Mouse (Mus musculus) layer of hippocampus, adult 8-10 months (tissue): ENCODE data around the gene Iba57. TPM values are rescaled to one million over a fixed set of nuclear protein-coding genes. Genes with fewer than 3 reads are reported as not detected.

ENCODE experiments used
- DNase-seq, 2 experiments: peaks; one replicate each; pipeline ENCODE4 v3.0.0; 2022; ENCODE audit warnings: low spot score in 2 of 2
- total RNA-seq, 4 experiments: library from RNA; stranded (reverse); gene quantifications; 2 replicates each; pipeline ENCODE4 v1.2.4; 2022

The Iba57 gene
- total RNA-seq, 4 experiments from 2014 or later = 5.9 to 10.2 (median 7.3) TPM

- no peak for DNase-seq
Observed at GRCm38 (mm10) chr11:59135051-59135820, 28.3 kb downstream of the Iba57 start.

GRCm38 (mm10) chr11:59134373-59134997 lies 29.1 kb downstream of the Iba57 start:
- no peak for DNase-seq

- no peak for DNase-seq
Observed at GRCm38 (mm10) chr11:59132065-59132464, 31.5 kb downstream of the Iba57 start.

- DNase-seq = no peak
Observed at GRCm38 (mm10) chr11:59131348-59131919, 32.1 kb downstream of the Iba57 start.

- DNase-seq = no peak
Observed at GRCm38 (mm10) chr11:59130782-59131181, 32.8 kb downstream of the Iba57 start.

- DNase-seq = no peak
Observed at GRCm38 (mm10) chr11:59105945-59106344, 57.6 kb downstream of the Iba57 start.

Other genes with a start within 250 kb of the Iba57 start
- gene Btnl10, start 245.8 kb downstream of the Iba57 start, total RNA-seq = under 1 TPM in 1 of 4 experiments, not detected in 3; 0.14 TPM
- 100 to 1,000 TPM; 426 to 450 (median 442) TPM for gene Rnf187, start 224.8 kb downstream of the Iba57 start, total RNA-seq
- 10 to 100 TPM; 71.4 to 92.2 (median 75.7) TPM for gene Hist3h2ba, start 214.8 kb downstream of the Iba57 start, total RNA-seq
- 10 to 100 TPM; 48.9 to 64.2 (median 56.8) TPM for gene Hist3h2a, start 209.1 kb downstream of the Iba57 start, total RNA-seq
- gene Trim17, start 209.1 kb downstream of the Iba57 start, total RNA-seq = 1 to 10 TPM; 2.8 to 6.3 (median 4.8) TPM
- gene Trim11, start 185.6 kb downstream of the Iba57 start, total RNA-seq = 10 to 100 TPM; 28.4 to 32.5 (median 31.0) TPM
- gene Obscn, start 27.3 kb downstream of the Iba57 start, total RNA-seq = 1 to 10 TPM; 1.2 to 1.9 (median 1.5) TPM
- 10 to 100 TPM; 11.8 to 15.9 (median 12.5) TPM for gene Gjc2, start 19.5 kb upstream of the Iba57 start, total RNA-seq
- gene Guk1, start 28.5 kb upstream of the Iba57 start, total RNA-seq = 100 to 1,000 TPM; 135 to 149 (median 141) TPM
- gene Mrpl55, start 38.7 kb upstream of the Iba57 start, total RNA-seq = 10 to 100 TPM; 31.2 to 40.8 (median 36.1) TPM
- gene 2310033P09Rik, start 44.6 kb upstream of the Iba57 start, total RNA-seq = 10 to 100 TPM; 18.9 to 24.8 (median 22.0) TPM
- gene Arf1, start 64.5 kb upstream of the Iba57 start, total RNA-seq = 100 to 1,000 TPM; 479 to 502 (median 488) TPM
- gene Wnt3a, start 127.0 kb upstream of the Iba57 start, total RNA-seq = under 1 TPM in 3 of 4 experiments, not detected in 1; 0.10 to 0.22 (median 0.16) TPM
- 1 to 10 TPM; 2.9 to 7.3 (median 4.5) TPM for gene Wnt9a, start 143.2 kb upstream of the Iba57 start, total RNA-seq
- gene Prss38, start 211.9 kb upstream of the Iba57 start, total RNA-seq = not detected